Mouse (Mus musculus): Measurements from ENCODE around the gene Sfxn3. TPM values are rescaled to one million over a fixed set of nuclear protein-coding genes. Genes with fewer than 3 reads are reported as not detected.
A peak's percentile ranks its signal among the peaks of the same experiment; 100 is the strongest.

Sfxn3 gene
- polyA plus RNA-seq, 1 experiment from 2014 or later = 67.8 TPM

- WGBS = 93% methylated on average over 20 of the region's 20 CpGs
- H3K4me1 ChIP-seq (replicated peaks; ENCODE audit: control insufficient read depth, insufficient read depth, low read length) = peaks cover 21% of the 10 kb centered on the region
- peak overlapping the region; percentile 80; the same call in 1 of the 2 replicates for H3K4me3 ChIP-seq (replicated peaks; ENCODE audit: low read length)
Observed at GRCm38 (mm10) chr19:45007425-45008191, 39.7 kb upstream of the Sfxn3 start.

GRCm38 (mm10) chr19:45010646-45011045, 36.7 kb upstream of the Sfxn3 start:
- no peaks in the 10 kb centered on the region for H3K27me3 ChIP-seq (ENCODE audit: control insufficient read depth, insufficient read depth, low read length)
- ATAC-seq (ENCODE audit: low FRiP score) = no peak
- H3K4me2 ChIP-seq (replicated peaks) = no peak overlapping the region
- no peak overlapping the region for H3K27ac ChIP-seq
- no peaks in the 10 kb centered on the region for H3K9me3 ChIP-seq (ENCODE audit: control insufficient read depth, low read length)
- H3K36me3 ChIP-seq (replicated peaks; ENCODE audit: control insufficient read depth, insufficient read depth) = peaks cover 26% of the 10 kb centered on the region
- peaks cover 20% of the 10 kb centered on the region for H3K4me1 ChIP-seq (replicated peaks; ENCODE audit: control insufficient read depth, insufficient read depth, low read length)
- no peak overlapping the region for H3K4me3 ChIP-seq (replicated peaks; ENCODE audit: low read length)
- WGBS = 95% methylated on average over 4 of the region's 4 CpGs
- H3K9ac ChIP-seq = no peak overlapping the region
- DNase-seq (ENCODE audit: low spot score) = no peak

More at GRCm38 (mm10) chr19:45007425-45008191, 39.7 kb upstream of the Sfxn3 start:
- Histone ChIP-seq H3K9ac (peak overlapping the region; percentile 71), H3K9me3 (ENCODE audit: control insufficient read depth, low read length) (no peaks in the 10 kb centered on the region), H3K27me3 (ENCODE audit: control insufficient read depth, insufficient read depth, low read length) (no peaks in the 10 kb centered on the region), H3K27ac (no peak overlapping the region), H3K36me3 (replicated peaks; ENCODE audit: control insufficient read depth, insufficient read depth) (peaks cover 48% of the 10 kb centered on the region), H3K4me2 (replicated peaks) (peak overlapping the region; percentile 96)
- ATAC-seq (ENCODE audit: low FRiP score) (no peak), DNase-seq (ENCODE audit: low spot score) (no peak)

GRCm38 (mm10) chr19:45012219-45012618, 35.1 kb upstream of the Sfxn3 start:
- ATAC-seq (ENCODE audit: low FRiP score) (no peak), DNase-seq (ENCODE audit: low spot score) (no peak)
- peak overlapping the region; percentile 21 for H3K9ac ChIP-seq
- no peaks in the 10 kb centered on the region for H3K9me3 ChIP-seq (ENCODE audit: control insufficient read depth, low read length)
- peak overlapping the region; percentile 80 for H3K27ac ChIP-seq
- H3K4me2 ChIP-seq (replicated peaks) = no peak overlapping the region
- 86% methylated on average over 8 of the region's 8 CpGs for WGBS
- no peak overlapping the region for H3K4me3 ChIP-seq (replicated peaks; ENCODE audit: low read length)
- H3K4me1 ChIP-seq (replicated peaks; ENCODE audit: control insufficient read depth, insufficient read depth, low read length) = peaks cover 28% of the 10 kb centered on the region
- H3K36me3 ChIP-seq (replicated peaks; ENCODE audit: control insufficient read depth, insufficient read depth) = peaks cover 26% of the 10 kb centered on the region
- H3K27me3 ChIP-seq (ENCODE audit: control insufficient read depth, insufficient read depth, low read length) = no peaks in the 10 kb centered on the region

- ATAC-seq (ENCODE audit: low FRiP score) (no peak), DNase-seq (ENCODE audit: low spot score) (peak; percentile 72)
- peaks cover 26% of the 10 kb centered on the region for H3K36me3 ChIP-seq (replicated peaks; ENCODE audit: control insufficient read depth, insufficient read depth)
- peaks cover 24% of the 10 kb centered on the region for H3K4me1 ChIP-seq (replicated peaks; ENCODE audit: control insufficient read depth, insufficient read depth, low read length)
- H3K4me2 ChIP-seq (replicated peaks) = no peak overlapping the region
- H3K9me3 ChIP-seq (ENCODE audit: control insufficient read depth, low read length) = no peaks in the 10 kb centered on the region
- peak overlapping the region; percentile 21 for H3K9ac ChIP-seq
- WGBS = 29% methylated on average over 6 of the region's 6 CpGs
- peak overlapping the region; percentile 80 for H3K27ac ChIP-seq
- no peaks in the 10 kb centered on the region for H3K27me3 ChIP-seq (ENCODE audit: control insufficient read depth, insufficient read depth, low read length)
- no peak overlapping the region for H3K4me3 ChIP-seq (replicated peaks; ENCODE audit: low read length)
Observed at GRCm38 (mm10) chr19:45012636-45013035, 34.7 kb upstream of the Sfxn3 start.

GRCm38 (mm10) chr19:45013581-45014225, 33.6 kb upstream of the Sfxn3 start:
- no peaks in the 10 kb centered on the region for H3K9me3 ChIP-seq (ENCODE audit: control insufficient read depth, low read length)
- 75% methylated on average over 6 of the region's 6 CpGs for WGBS
- H3K27ac ChIP-seq = no peak overlapping the region
- no peak for DNase-seq (ENCODE audit: low spot score)
- no peak overlapping the region for H3K4me2 ChIP-seq (replicated peaks)
- H3K4me1 ChIP-seq (replicated peaks; ENCODE audit: control insufficient read depth, insufficient read depth, low read length) = peaks cover 24% of the 10 kb centered on the region
- peaks cover 26% of the 10 kb centered on the region for H3K36me3 ChIP-seq (replicated peaks; ENCODE audit: control insufficient read depth, insufficient read depth)
- H3K4me3 ChIP-seq (replicated peaks; ENCODE audit: low read length) = no peak overlapping the region
- H3K27me3 ChIP-seq (ENCODE audit: control insufficient read depth, insufficient read depth, low read length) = no peaks in the 10 kb centered on the region
- no peak overlapping the region for H3K9ac ChIP-seq
- no peak for ATAC-seq (ENCODE audit: low FRiP score)

GRCm38 (mm10) chr19:45014335-45014971, 32.9 kb upstream of the Sfxn3 start, which contains the start of gene Lzts2:
TSS of gene Lzts2 (plus strand) at chr19:45014414.
- H3K4me1 ChIP-seq (replicated peaks; ENCODE audit: control insufficient read depth, insufficient read depth, low read length) = peaks cover 28% of the 10 kb centered on the region
- no peak within 1 kb of the TSS for H3K27ac ChIP-seq
- ATAC-seq (ENCODE audit: low FRiP score) (no peak), DNase-seq (ENCODE audit: low spot score) (no peak)
- no peaks in the 10 kb centered on the region for H3K9me3 ChIP-seq (ENCODE audit: control insufficient read depth, low read length)
- WGBS = 17% methylated on average over 10 of the region's 10 CpGs
- H3K4me3 ChIP-seq (replicated peaks; ENCODE audit: low read length) = peak within 1 kb of the TSS; percentile 29
- H3K4me2 ChIP-seq (replicated peaks) = peak within 1 kb of the TSS; percentile 74
- H3K27me3 ChIP-seq (ENCODE audit: control insufficient read depth, insufficient read depth, low read length) = no peaks in the 10 kb centered on the region
- peak within 1 kb of the TSS; percentile 48; the same call in 1 of the 2 replicates for H3K9ac ChIP-seq
- H3K36me3 ChIP-seq (replicated peaks; ENCODE audit: control insufficient read depth, insufficient read depth) = peaks cover 22% of the 10 kb centered on the region

GRCm38 (mm10) chr19:45014981-45015402, 32.3 kb upstream of the Sfxn3 start:
- no peak for DNase-seq (ENCODE audit: low spot score)
- H3K9ac ChIP-seq = peak overlapping the region; percentile 48; the same call in 1 of the 2 replicates
- H3K4me2 ChIP-seq (replicated peaks) = peak overlapping the region; percentile 74
- peaks cover 28% of the 10 kb centered on the region for H3K4me1 ChIP-seq (replicated peaks; ENCODE audit: control insufficient read depth, insufficient read depth, low read length)
- H3K4me3 ChIP-seq (replicated peaks; ENCODE audit: low read length) = peak overlapping the region; percentile 29
- H3K27ac ChIP-seq = no peak overlapping the region
- H3K36me3 ChIP-seq (replicated peaks; ENCODE audit: control insufficient read depth, insufficient read depth) = peaks cover 19% of the 10 kb centered on the region
- H3K27me3 ChIP-seq (ENCODE audit: control insufficient read depth, insufficient read depth, low read length) = no peaks in the 10 kb centered on the region
- ATAC-seq (ENCODE audit: low FRiP score) = no peak
- under 1% methylated on average over 24 of the region's 25 CpGs for WGBS
- H3K9me3 ChIP-seq (ENCODE audit: control insufficient read depth, low read length) = no peaks in the 10 kb centered on the region

GRCm38 (mm10) chr19:45015518-45016281, 31.6 kb upstream of the Sfxn3 start:
- under 1% methylated on average over 34 of the region's 34 CpGs for WGBS
- H3K9me3 ChIP-seq (ENCODE audit: control insufficient read depth, low read length) = no peaks in the 10 kb centered on the region
- peak overlapping the region; percentile 95 for H3K27ac ChIP-seq
- peak overlapping the region; percentile 48 for H3K9ac ChIP-seq
- no peaks in the 10 kb centered on the region for H3K27me3 ChIP-seq (ENCODE audit: control insufficient read depth, insufficient read depth, low read length)
- DNase-seq (ENCODE audit: low spot score) (no peak), ATAC-seq (ENCODE audit: low FRiP score) (peak; percentile 10; the same call in 1 of the 2 replicates)
- peak overlapping the region; percentile 74 for H3K4me2 ChIP-seq (replicated peaks)
- peaks cover 34% of the 10 kb centered on the region for H3K4me1 ChIP-seq (replicated peaks; ENCODE audit: control insufficient read depth, insufficient read depth, low read length)
- peak overlapping the region; percentile 29 for H3K4me3 ChIP-seq (replicated peaks; ENCODE audit: low read length)
- H3K36me3 ChIP-seq (replicated peaks; ENCODE audit: control insufficient read depth, insufficient read depth) = peaks cover 12% of the 10 kb centered on the region; the same call in 1 of the 2 replicates
